Mouse (Mus musculus): ENCODE results near the gene Fam166a.
A peak's percentile ranks its signal among the peaks of the same experiment; 100 is the strongest.
"Not testable (repeated sequence)": the region's sequence is repeated elsewhere in the genome, so short reads cannot be mapped to it uniquely, and the experiment has no call there.

Fam166a gene

GRCm38 (mm10) chr2:25242101-25242506 lies 23.6 kb downstream of the Fam166a start, which contains the start of the genes Rnf208 and Cysrt1:
TSS of gene Rnf208 (plus strand) at chr2:25242255.
TSS of gene Cysrt1 (minus strand) at chr2:25242452.
- no peak for DNase-seq (ENCODE audit: low spot score)

- DNase-seq (ENCODE audit: low spot score) = no peak
These were observed 24.8 kb downstream of the Fam166a start for GRCm38 (mm10) chr2:25243342-25243741.

- no peak for DNase-seq (ENCODE audit: low spot score)
These were observed 25.6 kb downstream of the Fam166a start for GRCm38 (mm10) chr2:25244144-25244543.

GRCm38 (mm10) chr2:25246183-25247072 lies 27.9 kb downstream of the Fam166a start, which contains the start of gene AL732309.1:
TSS of gene AL732309.1 (minus strand) at chr2:25246863.
- DNase-seq (ENCODE audit: low spot score) = no peak

- no peak for DNase-seq (ENCODE audit: low spot score)
These were observed 33.8 kb downstream of the Fam166a start for GRCm38 (mm10) chr2:25252331-25252730.

- no peak for DNase-seq (ENCODE audit: low spot score)
These were observed 36.8 kb downstream of the Fam166a start, which contains the start of gene Tmem203 for GRCm38 (mm10) chr2:25255284-25255779. TSS of gene Tmem203 (plus strand) at chr2:25255439.

- DNase-seq (ENCODE audit: low spot score) = not testable (repeated sequence)
These were observed 38.0 kb downstream of the Fam166a start for GRCm38 (mm10) chr2:25256443-25257109.

- not testable (repeated sequence) for DNase-seq (ENCODE audit: low spot score)
These were observed 38.7 kb downstream of the Fam166a start for GRCm38 (mm10) chr2:25257250-25257649.

- DNase-seq (ENCODE audit: low spot score) = no peak
These were observed 40.3 kb downstream of the Fam166a start for GRCm38 (mm10) chr2:25258887-25259286.

- no peak for DNase-seq (ENCODE audit: low spot score)
These were observed 43.3 kb downstream of the Fam166a start for GRCm38 (mm10) chr2:25261870-25262269.

GRCm38 (mm10) chr2:25262291-25262767 lies 43.8 kb downstream of the Fam166a start, which contains the start of gene Tprn:
TSS of gene Tprn (plus strand) at chr2:25262618.
- peak; percentile 96 for DNase-seq (ENCODE audit: low spot score)

- no peak for DNase-seq (ENCODE audit: low spot score)
These were observed 44.5 kb downstream of the Fam166a start for GRCm38 (mm10) chr2:25262795-25263622.

- DNase-seq (ENCODE audit: low spot score) = no peak
These were observed 45.2 kb downstream of the Fam166a start for GRCm38 (mm10) chr2:25263623-25264285.

- DNase-seq (ENCODE audit: low spot score) = no peak
These were observed 45.7 kb downstream of the Fam166a start for GRCm38 (mm10) chr2:25264286-25264660.

- no peak for DNase-seq (ENCODE audit: low spot score)
These were observed 46.3 kb downstream of the Fam166a start for GRCm38 (mm10) chr2:25264851-25265250.

GRCm38 (mm10) chr2:25265897-25266656 lies 47.5 kb downstream of the Fam166a start:
- DNase-seq (ENCODE audit: low spot score) = no peak

- no peak for DNase-seq (ENCODE audit: low spot score)
These were observed 48.2 kb downstream of the Fam166a start for GRCm38 (mm10) chr2:25266720-25267119.

GRCm38 (mm10) chr2:25267241-25267640 lies 48.7 kb downstream of the Fam166a start:
- no peak for DNase-seq (ENCODE audit: low spot score)

- no peak for DNase-seq (ENCODE audit: low spot score)
These were observed 49.3 kb downstream of the Fam166a start for GRCm38 (mm10) chr2:25267746-25268309.

All from left cerebral cortex, adult 11 months (tissue).